Mouse (Mus musculus) intestine, embryonic 16.5 days (tissue): ENCODE measurements around the gene Prkra. TPM values are rescaled to one million over a fixed set of nuclear protein-coding genes. Genes with fewer than 3 reads are reported as not detected.

ENCODE experiments used
- ATAC-seq: fragments of 200-750 bp; cut with Nextera tagmentation; 2 replicates; pipeline ENCODE4 v1.8.0; 2017; ENCODE audit warnings: moderate TSS enrichment, moderate library complexity
- H3K27ac ChIP-seq: fragments of 300-500 bp; sonication (generic); 2 replicates; pipeline ENCODE4 v1.5.1; 2014; ENCODE audit warnings: mild to moderate bottlenecking, low read length
- H3K27me3 ChIP-seq: fragments of 300-500 bp; sonication (generic); replicated peaks from 2 replicates; pipeline ENCODE4 v1.6.1; 2014; ENCODE audit warnings: low read length, control low read depth, mixed read lengths; ENCODE audit not compliant: control insufficient read depth, insufficient read depth
- H3K36me3 ChIP-seq: fragments of 300-500 bp; sonication (generic); 2 replicates; pipeline ENCODE4 v1.6.1; 2014; ENCODE audit warnings: low read length, control low read depth; ENCODE audit not compliant: control insufficient read depth, insufficient read depth
- H3K4me1 ChIP-seq: fragments of 300-500 bp; sonication (generic); 2 replicates; pipeline ENCODE4 v1.6.1; 2014; ENCODE audit warnings: low read length, control low read depth, mixed read lengths; ENCODE audit not compliant: control insufficient read depth, insufficient read depth
- H3K4me2 ChIP-seq: fragments of 300-500 bp; sonication (generic); 2 replicates; pipeline ENCODE4 v1.6.1; 2014; ENCODE audit warnings: low read depth, low read length, control low read depth
- H3K4me3 ChIP-seq: fragments of 300-500 bp; sonication (generic); 2 replicates; pipeline ENCODE4 v1.5.1; 2014; ENCODE audit warnings: mild to moderate bottlenecking, low read length
- H3K9ac ChIP-seq: fragments of 300-500 bp; sonication (generic); 2 replicates; pipeline ENCODE4 v1.6.1; 2014; ENCODE audit warnings: low read depth, low read length
- H3K9me3 ChIP-seq: fragments of 300-500 bp; sonication (generic); 2 replicates; pipeline ENCODE4 v1.6.1; 2016; ENCODE audit warnings: low read length, control low read depth; ENCODE audit not compliant: control insufficient read depth
- WGBS: fragments of 180-500 bp; shearing (Covaris S2); extraction: QIAGEN DNeasy Blood & Tissue Kit; methylation state at CpG from one replicate; pipeline ENCODE4 v1.1.7; 2014; 5-methylcytosine and 5-hydroxymethylcytosine counted together
- polyA plus RNA-seq: library from polyadenylated mRNA; unstranded; fragments of >200 nt; fragmentation: Nextera tagmentation; extraction: Ambion mirVana; gene quantifications from 2 replicates; pipeline ENCODE4 v1.2.1, GENCODE M21; 2015

Gene Prkra
- polyA plus RNA-seq, 1 experiment from 2014 or later = 38.3 TPM

GRCm38 (mm10) chr2:76659419-76659818 is 11.6 kb upstream of the Prkra start:
- Histone ChIP-seq H3K4me3 (no peak overlapping the region), H3K27ac (no peak overlapping the region), H3K36me3 (0 out of 2 replicates have a peak, but pooled peaks cover 2% of the 10 kb centered on the region), H3K9ac (no peak overlapping the region), H3K27me3 (no peaks in the 10 kb centered on the region), H3K9me3 (no peaks in the 10 kb centered on the region), H3K4me1 (no peaks in the 10 kb centered on the region), H3K4me2 (no peak overlapping the region)
- 50% methylated on average over 7 of the region's 8 CpGs for WGBS
- ATAC-seq = no peak

- no peaks in the 10 kb centered on the region for H3K27me3 ChIP-seq
- H3K4me1 ChIP-seq = no peaks in the 10 kb centered on the region
- H3K4me2 ChIP-seq = no peak overlapping the region
- ATAC-seq = no peak
- H3K27ac ChIP-seq = no peak overlapping the region
- H3K9me3 ChIP-seq = no peaks in the 10 kb centered on the region
- H3K4me3 ChIP-seq = no peak overlapping the region
- 74% methylated on average over 13 of the region's 13 CpGs for WGBS
- no peak overlapping the region for H3K9ac ChIP-seq
- no peaks in the 10 kb centered on the region for H3K36me3 ChIP-seq
Measured at GRCm38 (mm10) chr2:76658551-76658950, 10.7 kb upstream of the Prkra start.

- Histone ChIP-seq H3K4me1 (no peaks in the 10 kb centered on the region), H3K4me3 (no peak overlapping the region), H3K36me3 (no peaks in the 10 kb centered on the region), H3K9ac (no peak overlapping the region), H3K9me3 (no peaks in the 10 kb centered on the region), H3K27me3 (no peaks in the 10 kb centered on the region), H3K27ac (no peak overlapping the region), H3K4me2 (no peak overlapping the region)
- WGBS = 11% methylated on average over 1 of the region's 1 CpGs
- no peak for ATAC-seq
Measured at GRCm38 (mm10) chr2:76655982-76656381, 8.2 kb upstream of the Prkra start.

GRCm38 (mm10) chr2:76655444-76655843 is 7.6 kb upstream of the Prkra start:
- H3K4me2 ChIP-seq = no peak overlapping the region
- WGBS = 76% methylated on average over 3 of the region's 3 CpGs
- H3K4me3 ChIP-seq = no peak overlapping the region
- H3K27ac ChIP-seq = no peak overlapping the region
- no peaks in the 10 kb centered on the region for H3K27me3 ChIP-seq
- H3K9me3 ChIP-seq = no peaks in the 10 kb centered on the region
- no peaks in the 10 kb centered on the region for H3K36me3 ChIP-seq
- ATAC-seq = no peak
- H3K9ac ChIP-seq = no peak overlapping the region
- no peaks in the 10 kb centered on the region for H3K4me1 ChIP-seq

- no peaks in the 10 kb centered on the region for H3K36me3 ChIP-seq
- no peaks in the 10 kb centered on the region for H3K27me3 ChIP-seq
- no peak overlapping the region for H3K27ac ChIP-seq
- H3K9ac ChIP-seq = no peak overlapping the region
- H3K4me2 ChIP-seq = no peak overlapping the region
- no peaks in the 10 kb centered on the region for H3K9me3 ChIP-seq
- H3K4me3 ChIP-seq = no peak overlapping the region
- ATAC-seq = peak; percentile 73; the same call in 1 of the 2 replicates
- WGBS = 63% methylated on average over 5 of the region's 5 CpGs
- H3K4me1 ChIP-seq = no peaks in the 10 kb centered on the region
Measured at GRCm38 (mm10) chr2:76654646-76655045, 6.8 kb upstream of the Prkra start.

GRCm38 (mm10) chr2:76653070-76653469 is 5.3 kb upstream of the Prkra start:
- no peak for ATAC-seq
- Histone ChIP-seq H3K36me3 (no peaks in the 10 kb centered on the region), H3K4me1 (peaks cover 4% of the 10 kb centered on the region), H3K9ac (no peak overlapping the region), H3K27ac (no peak overlapping the region), H3K27me3 (no peaks in the 10 kb centered on the region), H3K9me3 (no peaks in the 10 kb centered on the region), H3K4me2 (no peak overlapping the region), H3K4me3 (no peak overlapping the region)
- 94% methylated on average over 4 of the region's 4 CpGs for WGBS

GRCm38 (mm10) chr2:76648666-76649141 is 889 bp upstream of the Prkra start:
- WGBS = 30% methylated on average over 13 of the region's 13 CpGs
- H3K4me3 ChIP-seq = peak overlapping the region; percentile 86
- peak overlapping the region; percentile 83 for H3K27ac ChIP-seq
- H3K9me3 ChIP-seq = no peaks in the 10 kb centered on the region
- peak overlapping the region; percentile 56 for H3K4me2 ChIP-seq
- H3K9ac ChIP-seq = peak overlapping the region; percentile 59
- H3K36me3 ChIP-seq = no peaks in the 10 kb centered on the region
- peaks cover 11% of the 10 kb centered on the region for H3K4me1 ChIP-seq
- ATAC-seq = peak; percentile 45
- H3K27me3 ChIP-seq = no peaks in the 10 kb centered on the region

GRCm38 (mm10) chr2:76647441-76647869 is 360 bp downstream of the Prkra start:
- no peaks in the 10 kb centered on the region for H3K27me3 ChIP-seq
- peak; percentile 31; the same call in 1 of the 2 replicates for ATAC-seq
- peak overlapping the region; percentile 92 for H3K9ac ChIP-seq
- peak overlapping the region; percentile 83 for H3K27ac ChIP-seq
- H3K9me3 ChIP-seq = no peaks in the 10 kb centered on the region
- H3K4me2 ChIP-seq = peak overlapping the region; percentile 86
- peak overlapping the region; percentile 86 for H3K4me3 ChIP-seq
- H3K4me1 ChIP-seq = peaks cover 11% of the 10 kb centered on the region
- WGBS = 4% methylated on average over 28 of the region's 32 CpGs
- H3K36me3 ChIP-seq = no peaks in the 10 kb centered on the region

GRCm38 (mm10) chr2:76643801-76644200 is 4.0 kb downstream of the Prkra start:
- Histone ChIP-seq H3K27me3 (no peaks in the 10 kb centered on the region), H3K4me1 (peaks cover 10% of the 10 kb centered on the region), H3K9me3 (no peaks in the 10 kb centered on the region), H3K4me2 (no peak overlapping the region), H3K4me3 (no peak overlapping the region), H3K36me3 (peaks cover 5% of the 10 kb centered on the region), H3K9ac (no peak overlapping the region), H3K27ac (no peak overlapping the region)
- ATAC-seq = no peak

- Histone ChIP-seq H3K9ac (no peak overlapping the region), H3K4me1 (no peaks in the 10 kb centered on the region), H3K27ac (no peak overlapping the region), H3K4me3 (no peak overlapping the region), H3K36me3 (peaks cover 11% of the 10 kb centered on the region), H3K27me3 (no peaks in the 10 kb centered on the region), H3K4me2 (no peak overlapping the region), H3K9me3 (no peaks in the 10 kb centered on the region)
- 91% methylated on average over 2 of the region's 2 CpGs for WGBS
- ATAC-seq = no peak
Measured at GRCm38 (mm10) chr2:76639637-76640036, 8.2 kb downstream of the Prkra start.
